Mouse (Mus musculus): Measurements from ENCODE around the gene Bahd1.

The Bahd1 gene

DNA sequence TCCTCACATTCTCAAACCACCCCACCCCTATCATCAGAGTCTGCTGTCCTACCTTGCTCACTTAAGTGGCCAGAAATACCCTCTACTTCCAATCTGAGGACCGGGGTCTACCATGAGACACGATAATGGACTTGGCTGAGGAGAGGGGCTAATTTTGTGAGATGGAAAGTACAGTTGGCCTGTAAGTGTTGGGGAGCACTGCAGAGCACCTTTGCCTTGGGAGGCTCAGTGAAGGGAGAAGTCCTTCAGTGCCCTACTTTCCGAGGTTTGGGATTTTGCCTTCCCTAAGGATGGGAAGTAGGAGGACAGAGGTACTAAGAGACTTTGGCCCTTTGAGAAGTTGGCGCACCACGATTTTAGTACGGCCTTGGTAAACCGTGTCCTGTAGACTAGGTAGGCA lies 871 bp upstream of the Bahd1 start:
- no peak for DNase-seq

- no peak for DNase-seq
Observed at GRCm38 (mm10) chr2:118900826-118901140, 606 bp downstream of the Bahd1 start.

DNA sequence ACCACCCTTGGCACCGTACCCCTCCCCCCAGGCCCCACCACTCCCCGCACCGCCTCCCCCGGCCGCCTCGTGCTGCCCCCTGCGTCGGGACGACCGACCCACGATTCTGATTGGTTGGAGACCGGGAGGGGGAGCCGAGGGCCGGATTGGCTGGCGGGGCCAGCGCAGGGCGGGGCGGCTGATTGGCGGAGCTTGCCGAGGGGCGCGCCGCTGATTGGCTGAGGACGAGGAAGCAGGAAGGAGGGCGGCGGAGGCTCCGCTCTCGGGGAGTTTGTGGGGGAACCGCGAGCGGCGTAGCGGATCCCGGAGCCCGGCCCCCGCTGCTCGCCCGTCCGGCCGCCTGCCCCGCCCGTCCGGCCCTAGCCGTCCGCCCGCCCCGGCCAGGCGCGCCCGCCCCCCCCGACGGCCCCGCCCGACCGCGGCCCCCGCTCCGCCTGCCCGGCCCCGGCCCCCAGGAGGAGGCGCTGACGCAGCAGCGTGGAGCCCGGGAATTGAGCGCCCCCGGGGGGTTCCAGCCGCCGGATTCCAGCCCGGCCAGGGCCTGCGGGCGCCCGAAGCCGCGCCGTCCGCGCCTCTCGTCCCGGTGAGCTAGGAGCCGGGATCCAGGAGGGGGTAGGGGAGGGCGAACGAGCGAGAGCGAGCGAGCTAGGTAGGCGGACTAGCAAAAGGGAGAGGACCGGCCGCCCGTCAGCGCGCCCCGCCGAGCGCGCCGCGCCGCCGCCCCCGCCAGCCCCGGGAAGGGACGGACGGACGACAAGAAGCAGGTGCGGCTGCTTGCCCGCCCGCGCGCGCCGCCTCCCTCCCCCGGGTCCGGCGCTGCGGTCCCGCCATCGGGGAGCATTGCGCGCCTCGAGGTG lies 1.2 kb downstream of the Bahd1 start:
- peak; percentile 99 for DNase-seq

DNA sequence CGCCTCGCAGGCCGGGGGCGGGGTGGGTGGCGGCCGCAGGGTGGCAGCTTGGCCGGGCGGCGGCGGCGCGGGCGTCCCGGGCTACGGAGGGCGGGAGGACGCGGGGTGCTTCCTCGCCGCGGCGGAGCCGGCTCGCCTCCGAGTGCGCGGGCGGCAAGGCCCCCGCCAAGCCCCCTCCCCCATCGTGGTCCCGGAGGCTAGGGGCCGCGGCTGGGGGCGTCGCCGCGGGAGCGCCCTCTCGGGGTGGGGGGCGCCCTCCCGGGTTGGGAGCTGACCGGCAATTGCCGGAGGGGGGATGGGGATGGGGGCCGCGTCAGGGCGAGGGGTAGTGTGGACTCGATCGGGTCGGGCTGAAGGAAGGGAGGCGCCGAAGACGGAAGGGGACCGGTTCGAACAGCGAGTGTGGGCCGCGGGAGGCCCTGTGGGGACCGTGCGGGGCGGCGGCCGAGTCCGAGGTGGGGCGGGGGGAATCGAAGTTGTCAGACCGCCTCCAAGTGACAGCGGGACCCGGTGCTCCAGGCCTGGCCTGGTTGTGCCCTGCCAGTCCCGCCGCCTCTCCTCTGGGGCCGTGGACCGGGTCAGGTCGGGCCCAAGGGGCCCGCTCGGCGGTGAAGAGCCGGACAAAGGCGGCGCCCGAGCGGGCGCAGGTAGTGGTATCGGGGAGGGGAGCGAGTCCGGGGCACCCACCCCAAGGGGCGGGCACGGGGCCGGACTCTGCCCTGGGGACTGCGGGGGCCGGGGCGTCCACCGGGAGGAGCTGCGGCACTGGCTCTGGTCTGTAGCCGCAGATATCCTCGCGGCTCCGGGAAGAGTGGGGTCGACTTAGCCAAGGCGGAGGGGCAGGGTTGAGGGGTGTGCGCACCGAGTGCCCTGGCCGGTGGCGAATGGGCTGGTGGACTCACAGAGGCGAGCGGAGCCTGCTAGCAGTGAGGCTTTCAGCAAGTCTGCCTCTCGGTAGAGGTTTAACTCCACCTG lies 2.2 kb downstream of the Bahd1 start:
- peak; percentile 46 for DNase-seq

DNA sequence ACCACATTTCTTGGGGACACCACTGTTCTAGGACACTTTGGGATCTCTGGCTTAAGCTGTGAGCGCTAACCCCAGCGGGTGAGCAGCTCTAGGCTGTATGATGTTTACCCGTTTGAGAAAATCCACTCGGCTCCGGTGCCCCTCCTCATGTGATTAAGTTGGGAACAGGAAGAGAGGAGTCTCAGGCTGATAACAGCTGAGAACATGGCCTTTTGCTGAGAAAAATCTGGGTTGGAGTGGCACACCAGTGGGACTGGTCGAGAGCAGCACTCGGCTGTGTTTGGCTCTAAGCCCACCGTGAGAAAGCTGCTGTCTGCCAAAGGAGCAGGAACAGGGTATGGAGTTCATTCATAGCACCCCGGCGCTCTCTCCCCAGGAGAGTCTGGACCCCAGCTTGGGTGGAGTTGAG lies 3.2 kb downstream of the Bahd1 start:
- DNase-seq: no peak

GRCm38 (mm10) chr2:118905433-118906117 lies 5.4 kb downstream of the Bahd1 start:
- no peak for DNase-seq

- DNase-seq: no peak
Observed at GRCm38 (mm10) chr2:118906118-118906492, 5.9 kb downstream of the Bahd1 start.

DNA sequence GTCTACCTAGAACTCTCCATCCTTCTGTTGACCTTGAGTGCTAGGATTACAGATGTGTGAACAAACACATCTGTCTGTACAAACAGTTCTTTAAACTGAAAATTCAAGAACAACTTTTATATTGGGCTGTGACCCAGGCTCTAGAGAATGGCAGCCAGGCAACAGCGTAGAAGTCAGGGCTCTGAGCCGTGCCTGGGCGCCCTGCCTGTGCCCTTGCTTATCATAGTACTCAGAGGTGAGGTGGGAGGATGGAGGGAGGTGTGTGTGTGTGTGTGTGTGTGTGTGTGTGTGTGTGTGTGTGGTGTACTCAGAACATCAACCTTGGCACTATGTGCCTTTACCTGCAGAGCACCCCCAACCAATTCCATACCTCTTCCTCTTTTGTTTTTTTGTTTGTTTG lies 7.6 kb downstream of the Bahd1 start:
- DNase-seq: no peak

DNA sequence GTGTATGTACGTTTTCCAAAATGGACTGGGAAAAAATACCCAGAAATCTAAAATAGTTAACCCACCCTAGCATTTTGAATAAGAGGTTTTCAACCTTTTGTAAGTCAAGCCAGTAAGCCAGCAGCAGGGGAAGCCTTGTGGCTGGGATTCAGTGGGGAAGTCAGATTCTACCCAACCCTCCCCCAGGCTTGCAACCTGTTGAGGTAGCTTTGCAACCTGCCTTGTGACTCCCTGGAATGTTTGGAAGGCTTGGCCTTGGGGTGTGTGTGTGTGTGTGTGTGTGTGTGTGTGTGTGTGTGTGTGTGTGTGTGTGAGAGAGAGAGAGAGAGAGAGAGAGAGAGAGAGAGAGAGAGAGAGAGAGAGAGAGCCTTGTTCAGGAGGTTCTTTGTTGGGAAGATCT lies 9.0 kb downstream of the Bahd1 start:
- DNase-seq: no peak

DNA sequence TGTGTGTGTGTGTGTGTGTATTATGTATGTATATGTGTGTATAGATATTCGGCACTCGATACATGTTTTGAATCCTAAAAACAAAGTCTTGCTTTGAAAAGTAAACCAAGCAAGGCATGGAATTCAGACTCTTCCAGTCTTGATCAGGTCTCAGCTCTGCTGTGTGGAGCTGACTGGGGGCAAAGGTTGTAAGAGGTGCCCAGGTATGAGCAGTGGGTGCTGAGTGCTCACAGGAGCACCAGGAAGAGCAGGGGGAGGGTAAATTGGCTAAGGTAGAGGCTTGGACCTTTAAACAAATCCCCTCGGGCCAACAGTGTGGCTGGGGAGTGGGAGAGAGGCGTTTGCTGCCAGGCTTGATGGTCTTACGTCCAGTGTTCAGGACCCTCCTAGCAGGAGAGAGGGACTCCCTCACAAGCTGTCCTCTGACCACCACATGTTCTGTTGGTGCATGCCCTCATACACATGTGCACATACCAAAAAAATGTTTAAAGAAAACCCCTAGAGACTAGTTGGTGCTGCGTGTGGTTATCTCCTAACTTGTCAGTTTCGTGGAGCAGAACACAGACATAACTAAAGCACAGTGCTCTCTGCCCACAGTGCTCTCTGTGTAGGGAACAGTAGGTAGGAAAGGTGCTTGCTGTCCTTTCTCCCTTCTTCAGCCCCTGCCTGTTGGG lies 10.6 kb downstream of the Bahd1 start:
- DNase-seq: no peak

- DNase-seq: no peak
Observed at GRCm38 (mm10) chr2:118912706-118913105, 12.5 kb downstream of the Bahd1 start.

- no peak for DNase-seq
Observed at GRCm38 (mm10) chr2:118913551-118914276, 13.5 kb downstream of the Bahd1 start.

GRCm38 (mm10) chr2:118914685-118915084 lies 14.5 kb downstream of the Bahd1 start:
- DNase-seq: no peak

- no peak for DNase-seq
Observed at GRCm38 (mm10) chr2:118916436-118916835, 16.3 kb downstream of the Bahd1 start.

GRCm38 (mm10) chr2:118918543-118918942 lies 18.4 kb downstream of the Bahd1 start:
- no peak for DNase-seq

- DNase-seq: no peak
Observed at GRCm38 (mm10) chr2:118920428-118920827, 20.3 kb downstream of the Bahd1 start.

DNA sequence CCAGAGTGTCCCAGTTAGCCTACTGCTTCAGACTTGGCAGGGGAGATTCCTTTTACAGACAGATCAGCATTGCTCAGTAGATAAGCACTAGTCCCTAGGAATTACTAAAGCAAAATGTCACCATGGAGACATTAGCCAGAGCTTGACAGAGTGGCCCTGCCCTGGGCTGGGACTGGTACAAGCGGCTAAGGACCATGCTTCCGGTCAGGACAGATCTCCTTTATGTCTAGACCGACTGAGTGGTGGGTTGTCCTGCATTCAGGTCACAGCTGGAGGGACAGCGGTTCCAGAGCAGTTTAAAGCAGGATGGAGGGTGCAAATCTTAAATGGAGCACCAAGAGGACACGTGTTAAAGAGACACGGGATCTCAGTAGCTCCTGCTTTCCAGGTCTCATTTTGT lies 25.8 kb downstream of the Bahd1 start:
- DNase-seq: no peak

DNA sequence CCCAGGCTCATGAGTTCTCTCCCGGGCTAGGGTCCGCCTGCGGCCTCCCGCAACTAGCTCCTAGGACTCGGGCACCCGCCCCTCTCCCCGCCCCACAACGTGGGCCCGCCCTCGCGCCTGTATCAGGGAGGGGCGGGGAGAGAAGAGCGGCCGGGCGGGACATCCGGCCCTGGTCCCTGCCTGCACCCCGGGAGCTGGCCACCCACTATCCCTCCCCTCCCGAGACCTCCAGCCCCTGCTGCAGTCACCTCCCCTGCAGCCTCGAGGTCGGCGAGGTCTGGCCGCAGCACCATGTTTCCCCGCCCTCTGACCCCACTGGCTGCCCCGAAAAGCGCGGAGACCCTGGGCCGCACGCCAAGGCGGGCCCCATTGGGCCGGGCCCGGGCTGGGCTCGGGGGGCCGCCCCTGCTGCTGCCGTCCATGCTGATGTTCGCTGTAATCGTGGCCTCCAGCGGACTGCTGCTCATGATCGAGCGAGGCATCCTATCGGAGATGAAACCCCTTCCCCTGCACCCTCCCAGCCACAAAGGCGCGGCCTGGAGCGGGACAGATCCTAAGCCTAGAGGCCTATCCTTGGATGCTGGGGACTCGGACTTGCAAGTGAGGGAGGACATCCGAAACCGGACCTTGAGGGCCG lies 26.3 kb downstream of the Bahd1 start, which contains the start of gene Chst14:
Chst14 (plus strand) TSS at position 136 of the 637 bp plus-strand sequence.
- DNase-seq: peak; percentile 43

- DNase-seq: no peak
Observed at GRCm38 (mm10) chr2:118926998-118927739, 27.0 kb downstream of the Bahd1 start.

- no peak for DNase-seq
Observed at GRCm38 (mm10) chr2:118941341-118941740, 41.2 kb downstream of the Bahd1 start.

DNA sequence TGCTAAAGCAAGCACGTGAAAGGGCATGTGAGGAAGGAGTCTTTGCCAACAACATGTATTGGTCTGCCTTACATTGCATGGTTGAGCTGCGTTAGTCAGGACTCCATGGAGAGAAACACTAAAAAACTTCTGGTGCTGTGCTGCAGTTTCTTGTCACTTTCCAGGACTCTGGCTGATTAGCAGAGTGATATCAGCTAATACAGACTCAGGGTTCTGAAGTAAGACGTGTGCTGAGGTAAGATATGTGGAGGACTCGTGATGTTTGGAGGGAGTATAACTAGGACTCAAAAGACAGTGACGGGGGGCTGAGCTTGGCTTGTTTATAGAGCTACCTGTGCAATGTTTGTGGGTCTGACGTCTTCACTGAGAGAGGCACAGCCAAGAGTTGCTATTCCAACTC lies 43.1 kb downstream of the Bahd1 start:
- no peak for DNase-seq
